Mouse (Mus musculus) ES-CJ7 (cell line): Measurements from ENCODE around the gene Krt18.

Experiments
- DNase-seq: peaks from one replicate; pipeline ENCODE4 v3.0.0; 2011; ENCODE audit warnings: low read depth, low spot score

Krt18 gene

DNA sequence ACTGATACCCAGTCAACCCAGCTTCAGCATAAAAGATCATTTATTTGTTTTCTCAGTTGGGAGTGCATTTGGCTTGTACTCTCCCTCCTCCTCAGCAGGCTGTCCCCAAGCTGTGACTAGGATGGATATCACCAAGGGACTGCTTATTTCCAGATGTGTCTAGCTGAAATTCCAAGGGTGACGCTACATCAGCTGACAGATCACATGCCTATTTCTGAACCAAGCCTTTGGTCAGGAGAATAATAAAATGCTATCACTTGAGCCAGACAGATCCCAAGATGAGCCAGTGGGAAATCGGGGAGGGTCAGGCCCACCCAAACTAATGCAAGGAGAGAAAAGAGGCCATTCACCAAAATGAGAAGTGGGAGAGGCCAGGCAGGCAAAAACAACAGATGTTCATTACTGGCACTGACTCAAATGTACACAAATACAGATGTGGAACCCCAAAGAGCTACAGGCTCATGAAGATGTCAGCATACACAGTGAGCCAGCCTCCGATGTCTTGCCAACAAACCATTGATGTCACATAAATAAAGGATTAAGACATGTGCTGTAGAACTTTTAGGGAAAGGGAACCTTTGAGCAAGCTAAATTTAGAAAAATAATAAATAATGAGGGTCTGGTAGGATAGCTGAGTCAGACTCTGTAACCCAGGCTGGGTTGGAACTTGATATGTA lies 17.3 kb upstream of the Krt18 start:
- DNase-seq: no peak

DNA sequence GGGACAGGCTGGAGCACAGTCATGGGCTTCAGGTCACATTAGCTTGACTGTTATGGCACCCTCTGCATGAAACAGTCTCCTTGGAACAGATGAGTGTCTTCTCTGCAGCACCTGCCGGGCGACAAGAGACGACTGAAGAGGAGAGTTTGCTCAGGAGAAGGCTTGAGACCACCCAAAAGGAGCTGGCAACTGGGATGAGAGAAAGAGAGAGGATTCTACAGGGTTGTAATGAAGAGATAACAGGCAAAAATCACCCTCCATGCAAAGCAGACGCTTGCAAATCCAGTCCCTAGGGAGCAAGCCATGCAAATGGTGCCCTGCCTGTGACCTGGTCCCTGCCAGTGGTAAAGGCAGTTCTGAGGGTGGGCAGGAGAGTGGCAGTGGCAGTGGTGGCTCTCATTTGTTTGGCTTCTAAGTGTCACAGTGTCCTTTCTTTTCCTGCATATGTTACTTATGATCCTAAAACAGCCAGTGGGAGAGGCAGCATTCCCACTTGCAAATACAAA lies 15.7 kb upstream of the Krt18 start:
- DNase-seq: no peak

DNA sequence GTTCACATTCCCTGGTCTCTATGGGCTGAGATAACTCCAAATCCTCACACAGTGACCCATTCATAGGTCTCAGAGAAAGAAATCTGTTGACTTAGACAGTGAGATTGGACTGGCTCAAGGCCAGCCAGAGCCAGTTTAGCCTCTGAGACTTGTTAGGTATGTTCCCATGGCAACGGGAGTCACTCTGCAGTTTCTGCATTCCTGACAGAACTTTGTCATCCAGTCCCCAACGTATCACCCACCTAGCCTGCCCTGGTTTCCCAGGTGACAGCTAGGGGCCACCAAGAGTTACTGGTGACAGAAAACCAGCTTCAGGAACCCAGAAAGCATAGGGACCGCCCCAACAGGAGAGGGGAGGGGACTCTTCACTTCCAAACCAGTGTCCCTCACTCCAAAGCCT lies 14.3 kb upstream of the Krt18 start:
- peak; percentile 71 for DNase-seq

DNA sequence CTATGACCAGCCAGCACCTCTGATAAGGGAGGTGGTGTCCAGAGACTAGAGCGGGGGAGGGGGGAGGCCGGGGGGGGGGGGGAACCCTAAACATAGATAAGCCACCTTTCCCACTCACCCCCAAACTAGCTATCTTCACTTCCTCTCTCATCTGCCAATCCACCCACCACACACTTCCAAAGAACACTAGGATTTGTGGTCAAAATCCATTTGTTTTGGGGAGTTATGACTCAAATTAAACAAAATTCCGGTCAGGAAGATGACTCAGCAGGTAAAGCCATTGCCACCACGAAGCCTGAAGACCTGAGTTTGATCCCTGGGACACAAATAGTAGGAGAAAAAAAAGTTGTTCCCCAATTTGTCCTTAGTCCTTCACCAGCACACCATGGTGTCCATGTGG lies 13.1 kb upstream of the Krt18 start:
- no peak for DNase-seq

DNA sequence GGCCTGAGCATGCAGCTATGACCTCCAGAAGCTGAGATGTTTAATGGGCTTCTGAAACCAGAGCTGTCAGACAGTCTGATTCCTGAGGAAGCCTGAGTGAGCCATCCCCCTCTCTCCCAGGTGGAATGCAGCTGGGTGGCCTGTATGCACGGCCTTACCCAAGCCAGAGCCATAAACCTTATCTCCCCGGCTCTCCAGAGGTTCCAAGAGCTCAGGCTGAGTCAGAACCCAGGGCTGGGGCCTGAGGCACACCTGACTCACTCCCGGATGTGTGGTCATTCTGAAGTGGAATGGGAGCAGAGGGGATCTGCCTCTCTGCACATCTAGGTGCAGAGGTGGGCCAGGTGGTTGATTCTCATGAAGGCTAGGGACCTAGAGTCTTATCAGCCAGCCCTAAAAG lies 11.9 kb upstream of the Krt18 start:
- DNase-seq: no peak

DNA sequence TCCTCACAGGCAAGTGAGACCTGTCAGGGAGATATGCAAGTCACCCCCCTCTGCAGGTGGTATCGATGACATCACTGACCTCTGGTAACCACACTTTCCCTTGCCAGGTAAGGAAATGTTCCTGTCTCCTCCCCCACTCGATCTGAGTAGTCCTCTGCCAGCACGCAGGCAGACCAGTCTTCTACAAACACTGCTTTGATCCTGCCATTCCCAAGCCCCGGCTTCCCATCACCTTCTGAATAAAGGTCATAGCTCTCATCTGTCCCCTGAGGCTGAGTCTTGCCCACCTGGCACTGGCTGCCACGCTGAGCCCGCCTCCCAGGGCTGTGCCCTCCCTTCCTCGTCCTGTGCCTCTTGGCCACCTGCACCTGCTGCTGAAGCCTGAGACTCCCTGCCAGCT lies 11.2 kb upstream of the Krt18 start:
- DNase-seq: peak; percentile 24

DNA sequence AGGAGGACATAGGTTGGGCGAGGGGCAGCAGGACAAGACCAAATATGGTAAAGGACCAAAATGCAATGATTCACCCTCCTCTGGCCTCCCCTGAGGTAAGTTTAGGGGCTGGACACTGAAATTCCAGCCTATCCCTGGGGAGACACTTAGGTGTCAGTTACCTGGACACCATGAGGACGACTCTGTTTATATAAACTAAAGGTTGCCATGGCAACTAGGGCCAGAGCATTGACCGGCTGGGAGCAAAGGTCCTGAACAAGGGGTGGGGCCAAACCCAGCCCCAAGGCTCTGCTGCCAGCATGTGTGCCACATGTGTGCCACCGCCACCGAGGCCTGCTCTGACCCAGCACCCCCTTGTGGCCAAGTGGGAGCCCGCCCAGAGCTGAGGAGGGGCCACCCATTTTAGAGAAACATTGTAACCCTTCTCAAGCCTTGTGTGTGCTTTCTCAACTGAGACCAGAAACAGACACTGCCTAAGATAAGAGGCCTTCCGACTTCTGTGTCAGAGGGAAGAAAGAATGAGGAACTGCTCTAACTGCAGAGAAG lies 10.0 kb upstream of the Krt18 start:
- peak; percentile 71 for DNase-seq

DNA sequence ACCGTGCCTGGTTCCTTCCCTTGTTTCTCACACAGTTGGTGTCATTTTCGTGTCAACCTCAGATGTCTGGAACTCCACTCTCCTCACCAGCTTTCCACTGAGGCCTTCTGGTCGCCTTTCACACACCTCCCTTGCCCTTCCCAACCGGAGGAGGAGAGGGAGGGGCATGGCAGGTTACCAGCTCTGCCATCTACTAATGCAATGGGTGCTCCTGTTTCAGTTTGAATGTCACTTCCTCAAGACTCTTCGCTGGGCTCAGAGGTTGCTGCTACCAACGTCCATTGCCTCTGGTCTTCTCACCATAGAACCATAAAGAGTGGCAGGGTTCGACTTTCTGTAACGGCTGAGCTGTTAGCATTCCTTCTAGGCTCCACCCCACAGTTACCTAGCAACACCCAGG lies 5.5 kb upstream of the Krt18 start:
- no peak for DNase-seq

DNA sequence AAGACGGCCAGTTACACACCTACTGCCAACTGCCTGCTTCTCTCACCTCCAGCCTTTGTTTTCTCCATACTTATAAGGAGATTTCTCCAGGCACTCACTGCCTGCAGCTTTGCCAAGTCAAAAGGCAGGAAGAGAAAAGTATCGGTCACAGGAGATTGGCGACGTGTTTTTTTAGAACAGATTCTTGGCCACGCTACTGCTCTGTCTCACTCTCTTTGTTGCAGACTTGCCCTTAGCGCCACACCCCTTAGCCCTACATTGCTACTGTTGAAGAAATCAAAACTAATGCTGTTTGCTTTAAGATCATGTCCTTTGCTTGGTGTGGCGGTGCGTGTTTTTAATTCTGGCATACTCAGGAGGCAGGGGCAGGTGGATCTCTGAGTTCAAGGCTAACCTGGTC lies 4.1 kb upstream of the Krt18 start:
- DNase-seq: no peak

DNA sequence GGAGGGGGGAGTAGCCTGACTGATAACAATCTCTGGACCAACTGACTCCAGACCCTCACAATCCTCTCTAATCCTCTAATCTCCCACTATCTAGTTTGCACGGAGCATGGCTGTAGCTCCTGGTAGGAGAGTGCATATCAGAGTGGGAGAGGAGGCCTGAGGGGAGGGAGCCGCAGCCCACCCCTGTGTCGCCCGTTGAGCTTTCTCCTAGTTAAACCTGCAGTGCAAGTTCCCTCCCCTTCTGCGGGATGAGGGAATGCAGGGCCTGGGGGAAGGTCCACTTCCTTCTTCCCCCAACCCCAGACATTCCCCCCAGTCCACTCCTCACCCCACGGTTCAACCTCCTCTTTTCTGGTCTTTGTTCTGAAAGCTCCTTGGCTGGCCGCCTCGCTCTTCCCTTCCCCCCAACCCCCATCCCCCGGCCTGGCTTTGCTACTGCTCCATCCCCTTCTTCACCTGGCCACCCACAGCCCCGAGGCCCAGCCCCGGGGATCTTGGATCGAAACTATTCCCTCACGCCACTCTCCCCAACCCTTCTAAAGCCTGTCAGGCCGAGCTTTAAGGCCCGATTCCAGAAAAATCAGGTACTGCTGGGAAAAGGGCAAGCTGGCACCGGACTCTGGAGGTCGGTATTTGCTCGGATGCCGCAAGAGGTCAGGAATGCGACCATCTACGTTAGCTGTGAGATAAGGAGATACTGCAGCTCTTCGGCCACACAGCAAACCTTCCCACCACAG lies 2.7 kb upstream of the Krt18 start:
- DNase-seq: peak; percentile 68

DNA sequence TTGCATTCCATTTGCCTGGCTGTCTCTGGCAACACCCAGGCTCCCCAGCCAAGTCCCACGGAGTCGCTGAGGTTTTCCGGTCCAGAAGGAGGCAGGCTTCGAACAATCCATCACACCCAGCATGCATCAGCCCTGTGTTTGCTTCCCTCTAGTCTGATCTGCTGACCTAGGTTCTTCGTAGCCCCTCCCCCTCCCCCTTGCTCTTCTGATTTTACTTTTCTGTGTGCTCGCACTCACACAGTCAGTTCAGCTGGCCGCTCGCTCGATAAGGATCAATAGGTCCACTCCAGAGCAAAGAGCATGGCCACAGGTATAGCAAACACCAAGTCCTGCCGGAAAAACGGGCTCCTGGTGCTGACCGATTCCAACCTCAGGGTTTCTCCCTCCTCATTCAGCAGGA lies 1.6 kb upstream of the Krt18 start:
- DNase-seq: peak; percentile 26

DNA sequence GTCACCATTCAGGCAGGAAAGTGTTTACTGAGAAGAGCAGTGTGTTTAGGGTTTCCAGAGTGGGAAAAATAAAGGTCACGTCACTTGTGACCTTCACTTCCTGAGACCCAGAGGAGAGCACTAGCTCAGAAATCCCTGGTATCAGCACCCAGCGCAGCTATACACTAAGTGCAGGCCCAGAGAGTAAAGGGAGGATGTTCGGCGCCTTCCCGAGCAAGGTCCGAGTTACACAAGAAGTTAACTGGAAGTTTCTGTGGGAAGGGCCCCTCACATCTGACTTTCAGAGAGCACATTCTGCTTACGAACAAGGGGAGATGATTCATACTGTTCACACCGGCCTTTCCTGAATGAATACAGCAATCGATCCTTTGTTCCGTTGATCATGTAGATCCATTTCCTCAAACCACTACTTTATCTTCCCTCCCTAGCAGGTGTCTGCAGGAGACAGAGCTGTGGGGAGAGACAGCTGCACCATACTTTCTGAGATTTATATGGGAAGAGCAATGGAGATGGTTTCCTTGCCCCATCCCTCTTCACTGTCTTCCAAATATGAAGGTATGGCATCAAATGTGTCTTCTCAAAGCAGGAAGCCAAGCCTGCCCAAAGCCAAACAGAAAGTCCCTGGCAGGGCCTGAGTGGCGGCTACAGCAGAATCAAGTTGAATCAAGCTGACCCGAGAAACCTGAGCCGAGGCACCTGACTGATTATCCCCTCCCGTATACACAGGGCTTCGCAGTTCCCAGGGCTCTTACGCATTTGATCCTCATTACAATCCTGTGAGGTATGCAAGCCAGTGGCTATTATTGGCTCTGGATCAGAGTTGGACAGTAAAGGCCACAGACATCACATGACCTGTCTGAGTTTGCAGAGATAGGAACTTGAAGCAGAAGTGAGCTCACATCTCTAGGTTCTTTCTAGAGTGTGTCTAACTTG lies 6.4 kb downstream of the Krt18 start:
- no peak for DNase-seq

DNA sequence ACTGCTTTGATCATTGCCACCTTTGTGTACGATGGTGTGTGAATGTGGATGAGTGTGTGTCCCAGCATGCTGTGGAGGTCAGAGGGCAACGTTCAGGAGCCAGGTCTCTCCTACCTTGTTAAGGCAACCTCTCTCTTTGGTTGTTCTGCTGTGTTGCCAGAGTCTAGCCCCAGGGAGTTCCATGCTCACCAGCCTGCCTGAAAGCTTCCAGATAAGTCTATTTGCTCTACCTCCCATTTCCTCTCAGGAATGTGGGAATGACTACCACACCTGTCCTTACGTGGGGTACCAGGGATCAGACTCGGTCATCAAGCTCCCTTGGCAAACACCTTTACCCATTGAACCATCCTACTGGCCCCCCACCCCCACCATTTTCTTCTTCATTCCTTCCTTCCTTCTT lies 12.3 kb downstream of the Krt18 start:
- no peak for DNase-seq

DNA sequence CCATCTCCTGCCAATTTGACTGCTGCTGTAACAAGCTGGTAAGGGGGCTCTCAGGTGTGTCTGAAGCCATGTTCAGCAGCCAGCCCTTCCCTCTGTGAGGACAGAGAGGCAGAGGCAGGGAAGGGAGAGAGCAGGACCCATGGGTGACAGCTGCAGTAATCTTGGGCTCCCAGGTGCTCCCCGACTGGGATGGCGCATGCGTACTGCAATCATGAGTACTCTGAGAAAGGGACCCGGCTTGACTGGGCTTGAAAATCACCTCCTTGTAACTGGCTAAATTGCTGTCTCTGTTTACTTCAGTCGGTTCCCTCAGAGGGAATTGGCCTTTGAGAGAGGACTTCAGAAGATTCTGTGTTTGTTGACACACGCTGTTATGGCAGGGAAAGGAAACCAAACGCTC lies 14.0 kb downstream of the Krt18 start:
- DNase-seq: no peak

DNA sequence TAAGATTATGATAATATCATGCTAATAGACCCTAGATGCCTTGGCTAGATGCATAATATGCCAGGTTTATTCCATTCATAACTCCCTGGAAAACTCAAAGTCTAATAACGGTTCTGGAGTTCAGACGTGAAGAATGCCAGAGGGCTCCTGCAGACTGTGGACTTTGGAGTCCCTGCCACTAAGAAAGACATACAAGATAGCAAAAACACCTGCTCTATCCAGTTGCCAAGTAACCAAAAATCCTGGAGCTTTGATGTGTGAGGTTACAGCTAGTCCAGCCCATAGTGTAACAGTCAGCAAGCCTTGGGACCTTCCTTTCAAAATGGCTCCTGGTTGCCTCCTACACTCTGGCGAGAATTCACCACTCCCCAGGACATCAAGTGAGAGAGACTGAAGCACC lies 16.8 kb downstream of the Krt18 start:
- DNase-seq: no peak

DNA sequence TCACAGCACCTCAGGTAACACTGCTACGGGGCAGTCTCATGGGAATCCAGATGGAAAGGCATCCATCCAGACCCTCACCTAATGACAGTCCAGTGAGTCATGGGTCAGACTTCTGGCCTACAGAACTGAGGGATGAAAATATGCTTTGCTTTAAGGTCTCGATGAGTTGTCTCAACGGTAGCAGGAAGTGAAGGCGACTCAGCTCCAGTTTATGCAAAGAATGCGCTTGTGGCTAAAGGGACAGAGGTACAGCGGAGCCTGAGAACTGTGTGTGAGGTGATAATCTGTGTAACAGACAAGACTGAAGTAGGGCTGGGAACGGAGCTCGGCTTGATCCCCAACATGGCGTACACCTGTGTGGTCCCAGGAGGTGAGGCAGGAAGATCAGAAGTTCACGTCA lies 17.7 kb downstream of the Krt18 start:
- no peak for DNase-seq

DNA sequence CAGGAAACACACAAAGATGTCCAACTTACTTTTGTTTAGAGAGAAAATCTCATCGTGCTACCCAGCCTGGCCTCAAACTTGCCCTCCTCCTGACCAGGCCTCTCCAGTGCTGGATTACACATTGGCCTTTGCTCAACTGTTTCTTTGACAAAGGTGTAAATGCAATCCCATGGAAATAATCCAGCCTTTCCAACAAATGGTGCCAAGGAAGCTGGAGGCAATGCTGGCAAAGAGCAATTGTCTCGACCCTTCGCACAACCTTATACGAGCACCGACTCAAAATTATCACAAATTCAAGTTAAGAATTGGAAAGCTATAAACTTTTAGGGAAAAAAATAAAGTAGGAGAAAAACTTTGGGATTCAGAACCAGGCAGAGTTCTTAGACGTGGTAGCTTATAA lies 20.0 kb downstream of the Krt18 start:
- no peak for DNase-seq

DNA sequence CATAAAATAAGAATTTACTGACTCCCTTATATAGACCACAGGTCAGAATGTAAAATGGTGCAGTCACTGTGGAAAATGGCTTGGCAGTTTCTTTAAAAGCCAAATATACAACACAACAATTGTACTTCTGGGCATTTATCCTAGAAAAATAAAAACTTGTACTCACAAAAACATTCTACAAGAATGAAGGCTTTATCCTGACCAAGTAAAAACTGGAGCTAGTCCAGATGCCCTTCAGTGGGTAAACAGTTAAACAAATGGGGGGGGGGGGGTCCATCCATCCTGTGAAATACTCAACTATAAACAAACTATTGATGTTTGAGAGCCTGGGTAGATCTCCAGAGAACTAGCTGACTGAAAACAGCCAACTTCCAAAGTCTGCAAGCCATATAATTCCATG lies 21.9 kb downstream of the Krt18 start:
- DNase-seq: no peak

DNA sequence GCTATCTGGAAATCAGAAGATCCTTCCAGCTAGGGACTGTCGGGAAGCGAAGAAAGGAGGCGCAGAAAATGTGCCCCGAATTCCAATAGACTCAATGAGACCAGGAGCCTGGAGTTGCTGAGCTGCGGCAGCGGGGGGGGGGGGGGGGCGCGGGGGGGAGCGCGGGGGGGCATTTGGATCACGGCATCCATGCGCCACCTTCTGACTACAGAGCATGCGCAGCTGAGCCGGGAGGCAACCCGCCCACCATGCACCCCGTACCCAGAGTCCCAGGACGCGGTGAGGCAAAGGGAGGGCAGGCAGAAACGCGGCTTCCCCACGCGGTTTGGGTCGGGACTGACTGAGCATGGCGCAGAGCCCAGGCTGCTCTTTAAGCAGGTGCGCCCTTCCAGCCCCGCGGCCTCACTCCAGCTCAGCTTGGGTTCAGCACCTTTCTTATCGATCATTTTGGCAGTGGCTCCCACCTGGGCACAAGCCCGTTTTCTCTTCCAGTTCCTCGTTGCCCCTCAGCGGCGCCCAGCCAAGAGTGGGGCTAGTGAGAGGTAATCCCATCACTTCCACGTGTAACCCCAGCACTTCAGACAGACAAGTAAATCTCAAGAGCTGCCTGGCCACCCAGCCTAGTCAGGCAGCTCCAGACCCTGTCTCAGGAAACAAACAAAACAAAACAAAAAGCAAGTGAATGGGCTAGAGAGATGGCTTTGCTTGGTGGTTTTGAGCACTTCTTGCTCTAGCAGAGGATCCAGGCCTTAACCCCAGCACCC lies 24.1 kb downstream of the Krt18 start:
- peak; percentile 85 for DNase-seq

DNA sequence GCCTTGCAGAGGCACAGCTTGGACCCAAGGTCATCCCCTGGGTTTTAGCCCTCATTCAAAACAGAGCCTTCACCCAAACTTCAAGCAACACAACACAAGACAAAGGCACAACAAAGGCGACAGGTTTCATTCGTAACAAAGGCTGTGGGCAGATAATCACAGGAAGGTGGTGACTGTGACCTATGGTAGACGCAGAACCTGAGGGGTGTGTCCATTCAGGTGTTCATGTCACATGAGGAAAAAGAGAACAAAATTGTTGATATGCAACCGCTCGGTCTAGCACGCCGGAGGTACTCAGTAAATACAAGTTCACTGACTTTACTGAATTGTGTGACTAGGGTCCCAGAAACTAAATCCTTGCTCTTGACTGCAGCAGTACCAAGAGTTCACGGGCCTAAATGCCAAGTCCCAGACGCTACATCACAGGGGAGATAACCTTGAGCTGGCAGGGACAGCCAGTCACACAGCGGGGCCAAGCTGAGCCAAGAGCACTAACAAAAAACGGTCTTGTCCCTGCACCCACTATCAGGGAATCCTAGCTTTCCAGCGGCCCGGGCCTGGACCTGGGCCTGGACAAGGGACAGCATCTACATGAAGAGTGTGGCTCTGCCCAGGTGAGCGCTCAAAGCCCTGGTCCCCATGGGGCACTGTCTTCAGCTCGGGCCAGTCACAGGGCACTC lies 28.7 kb downstream of the Krt18 start:
- DNase-seq: no peak
